Mouse (Mus musculus): Measurements from ENCODE around the gene Proser2. TPM values are rescaled to one million over a fixed set of nuclear protein-coding genes. Genes with fewer than 3 reads are reported as not detected.
"Not testable (repeated sequence)": the region's sequence is repeated elsewhere in the genome, so short reads cannot be mapped to it uniquely, and the experiment has no call there.

The Proser2 gene
- total RNA-seq, 2 experiments from 2014 or later, result not detected

DNA sequence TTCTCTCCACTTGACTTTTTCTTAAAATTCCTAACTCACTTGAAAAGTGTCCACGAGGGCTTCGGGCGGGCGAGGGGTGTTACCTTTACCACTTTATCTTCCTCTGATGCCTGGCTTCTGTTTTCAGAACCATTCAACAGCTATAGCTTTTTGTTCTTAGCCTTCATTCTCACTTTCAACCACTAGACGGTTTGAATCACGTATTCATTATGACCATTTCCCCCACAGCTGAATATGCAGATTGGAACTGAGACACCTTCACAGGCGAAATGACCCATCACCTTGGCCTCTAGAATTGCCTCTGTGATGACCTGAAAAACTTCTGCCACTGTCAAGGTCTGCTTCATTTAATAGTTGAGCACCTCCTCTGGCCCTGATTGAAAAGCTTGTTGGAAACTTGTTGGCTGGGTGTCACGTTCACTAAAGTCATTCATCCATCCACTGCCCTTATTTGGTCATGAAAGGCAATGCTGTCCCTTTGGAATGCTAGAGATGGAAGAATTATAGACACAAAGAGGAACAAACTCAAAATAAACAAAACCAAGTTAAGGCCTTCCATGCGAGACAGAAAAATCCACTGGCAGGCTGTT lies 10.7 kb upstream of the Proser2 start:
- ATAC-seq (replicated peaks; ENCODE audit: poor library complexity, severe bottlenecking), result no peak

- ATAC-seq (replicated peaks; ENCODE audit: poor library complexity, severe bottlenecking), result no peak
Observed at GRCm38 (mm10) chr2:6133871-6134270, 3.9 kb upstream of the Proser2 start.

DNA sequence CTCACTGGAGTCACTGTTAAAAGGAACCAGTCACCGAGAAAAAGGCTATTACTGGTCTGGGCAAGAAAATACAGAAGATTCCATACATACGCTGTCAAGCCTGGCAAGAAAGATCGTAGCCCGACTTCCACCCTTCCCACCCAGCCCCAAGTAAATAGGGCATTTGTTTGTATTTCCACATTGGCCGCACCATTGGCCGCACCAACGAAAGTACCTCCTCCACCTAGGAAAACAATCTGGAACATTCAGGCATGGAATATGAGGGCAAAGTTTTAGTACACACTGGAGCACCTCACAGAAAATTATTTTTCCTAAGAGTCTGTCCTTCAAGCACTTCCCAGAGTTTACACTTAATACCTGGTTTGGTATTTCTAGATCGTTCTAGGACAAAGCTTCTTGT lies 1.1 kb downstream of the Proser2 start:
- ATAC-seq (replicated peaks; ENCODE audit: poor library complexity, severe bottlenecking), result no peak

GRCm38 (mm10) chr2:6128136-6128805 lies 1.7 kb downstream of the Proser2 start:
- ATAC-seq (replicated peaks; ENCODE audit: poor library complexity, severe bottlenecking), result no peak

DNA sequence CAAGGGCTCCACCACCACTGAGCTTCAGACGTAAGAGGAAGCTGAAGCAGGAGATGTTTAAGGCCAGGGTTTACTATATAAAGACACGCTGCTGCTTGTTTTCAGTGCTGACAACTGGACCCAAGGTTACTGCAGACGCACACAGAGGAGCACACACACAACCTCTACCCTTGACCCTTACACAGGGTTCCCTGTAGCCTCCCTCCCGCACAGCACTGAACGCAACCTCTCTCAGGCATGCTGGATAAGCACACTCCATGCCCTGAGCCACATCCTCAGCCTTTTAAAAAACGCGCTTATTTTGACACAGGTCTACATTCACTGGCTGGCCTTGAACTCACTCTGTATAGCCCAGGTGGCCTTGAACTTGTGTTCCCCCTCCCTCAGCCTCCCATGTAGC lies 7.0 kb downstream of the Proser2 start:
- ATAC-seq (replicated peaks; ENCODE audit: poor library complexity, severe bottlenecking), result no peak

- ATAC-seq (replicated peaks; ENCODE audit: poor library complexity, severe bottlenecking), result no peak
Observed at GRCm38 (mm10) chr2:6121091-6121490, 8.9 kb downstream of the Proser2 start.

DNA sequence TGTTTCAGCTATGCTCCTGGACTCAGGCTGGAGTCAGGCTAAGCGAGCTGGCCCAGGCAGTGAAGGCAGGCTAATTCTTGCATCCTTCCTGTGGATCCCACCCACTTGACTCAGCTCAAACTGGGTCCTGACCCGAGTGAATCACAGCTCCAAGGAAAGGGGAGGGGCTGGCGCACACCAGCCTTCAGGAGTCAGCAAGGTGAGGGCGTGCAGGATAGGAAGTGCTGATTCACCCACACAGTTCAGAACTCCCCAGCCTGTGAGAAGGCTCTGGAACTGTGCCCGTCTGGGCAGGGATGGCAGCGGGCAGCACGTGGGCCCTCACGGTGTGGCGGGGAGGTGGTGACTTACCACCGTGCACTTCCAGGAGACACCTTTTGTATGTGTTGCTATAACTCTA lies 11.8 kb downstream of the Proser2 start:
- peak; percentile 48 for ATAC-seq (replicated peaks; ENCODE audit: poor library complexity, severe bottlenecking)

DNA sequence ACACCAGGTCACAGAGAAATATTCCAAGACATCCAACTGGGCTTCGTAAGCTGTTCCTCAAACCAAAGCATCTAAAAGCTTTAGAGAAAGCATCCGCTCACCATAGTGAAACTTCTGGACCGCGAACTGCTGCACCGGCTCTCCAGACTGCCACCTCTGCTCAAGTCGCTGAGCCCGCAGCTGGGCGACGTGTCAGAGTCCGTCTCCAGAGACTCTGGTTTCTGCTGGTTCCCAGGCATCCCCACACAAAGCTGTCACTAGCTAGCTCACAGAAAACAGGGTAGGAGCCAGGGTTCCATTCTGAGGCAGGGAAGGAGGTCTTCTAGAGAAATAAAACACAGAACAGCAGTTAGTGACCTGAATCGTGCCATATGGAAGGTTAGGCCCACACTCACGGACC lies 16.2 kb downstream of the Proser2 start:
- ATAC-seq (replicated peaks; ENCODE audit: poor library complexity, severe bottlenecking), result no peak

- ATAC-seq (replicated peaks; ENCODE audit: poor library complexity, severe bottlenecking), result no peak
Observed at GRCm38 (mm10) chr2:6112619-6113018, 17.4 kb downstream of the Proser2 start.

DNA sequence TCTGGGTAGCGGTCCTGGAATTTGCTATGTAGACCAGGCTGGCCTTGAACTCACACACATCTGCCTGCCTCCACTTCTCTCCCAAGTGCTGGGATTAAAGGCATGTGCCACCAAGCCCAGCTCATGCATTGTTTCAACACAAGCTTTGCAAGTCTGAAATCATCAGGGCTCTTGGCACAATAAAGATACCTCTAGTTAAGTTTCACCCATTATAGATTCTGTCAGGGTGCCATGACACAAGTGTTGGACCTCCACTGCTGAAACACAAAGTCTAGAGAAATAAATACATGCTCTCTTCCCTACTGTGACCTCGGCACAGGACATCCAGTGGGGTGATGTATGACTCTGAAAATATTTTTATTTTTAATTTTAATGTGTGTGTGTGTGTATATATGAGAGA lies 24.6 kb downstream of the Proser2 start:
- ATAC-seq (replicated peaks; ENCODE audit: poor library complexity, severe bottlenecking), result no peak

GRCm38 (mm10) chr2:6100755-6101154 lies 29.3 kb downstream of the Proser2 start:
- no peak for ATAC-seq (replicated peaks; ENCODE audit: poor library complexity, severe bottlenecking)

DNA sequence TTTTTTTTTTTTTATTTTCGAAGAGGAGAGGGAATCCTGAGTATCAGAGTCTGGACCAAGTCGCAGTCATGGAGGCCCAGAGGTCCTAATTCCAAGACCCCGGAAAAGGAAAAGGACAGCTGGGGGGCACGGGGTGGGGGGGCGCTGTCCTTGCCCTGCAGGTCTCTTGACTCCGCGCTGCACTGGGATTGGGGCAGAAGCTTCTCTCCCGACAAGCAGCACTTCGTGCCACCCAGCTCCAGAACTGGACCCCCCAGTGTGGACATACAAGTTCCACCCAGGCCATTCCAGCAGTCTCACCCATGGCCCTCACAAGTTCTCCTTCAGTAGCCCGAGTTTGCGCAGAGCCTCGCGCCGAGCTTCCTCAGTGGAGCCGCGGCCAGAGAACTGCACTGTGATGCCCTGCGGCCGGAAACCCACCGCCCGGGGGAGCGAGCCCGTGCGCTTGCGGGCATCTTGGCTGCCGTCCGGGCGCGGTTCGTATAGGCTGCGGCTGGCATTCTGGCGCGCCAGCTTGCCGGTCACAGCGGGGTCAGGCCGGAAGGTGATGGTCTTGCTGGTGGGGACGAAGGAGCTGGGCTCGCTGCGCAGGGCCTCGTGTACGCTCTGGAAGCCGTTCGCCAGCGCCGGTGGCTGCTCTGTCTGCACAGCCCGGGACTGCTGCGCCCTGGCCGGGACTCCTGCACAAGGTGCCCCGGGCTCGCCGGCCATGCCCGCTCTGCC lies 29.8 kb downstream of the Proser2 start:
- ATAC-seq (replicated peaks; ENCODE audit: poor library complexity, severe bottlenecking), result peak; percentile 85

- no peak for ATAC-seq (replicated peaks; ENCODE audit: poor library complexity, severe bottlenecking)
Observed at GRCm38 (mm10) chr2:6099443-6099842, 30.6 kb downstream of the Proser2 start.

- ATAC-seq (replicated peaks; ENCODE audit: poor library complexity, severe bottlenecking), result no peak
Observed at GRCm38 (mm10) chr2:6098924-6099323, 31.1 kb downstream of the Proser2 start.

GRCm38 (mm10) chr2:6097113-6097716 lies 32.8 kb downstream of the Proser2 start:
- no peak for ATAC-seq (replicated peaks; ENCODE audit: poor library complexity, severe bottlenecking)

DNA sequence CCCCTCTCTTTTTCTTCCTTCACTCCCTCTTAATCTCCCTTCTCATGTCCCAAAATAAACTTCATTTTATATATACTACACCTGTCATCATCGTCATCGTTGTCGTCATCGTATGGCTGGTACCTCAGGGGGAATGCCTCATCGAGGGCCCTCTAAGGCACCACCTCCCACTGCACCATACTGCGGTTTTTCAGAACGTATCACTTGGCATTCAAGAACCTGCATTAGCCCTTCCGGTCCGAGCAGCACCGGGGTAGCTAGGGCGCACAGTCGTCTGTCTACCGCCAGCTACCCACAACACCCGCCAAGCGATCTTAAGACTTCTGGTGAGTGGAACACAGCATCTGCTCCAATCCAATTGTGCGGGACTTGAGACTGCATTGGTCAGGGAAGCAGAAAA lies 40.1 kb downstream of the Proser2 start:
- ATAC-seq (replicated peaks; ENCODE audit: poor library complexity, severe bottlenecking), result not testable (repeated sequence)

DNA sequence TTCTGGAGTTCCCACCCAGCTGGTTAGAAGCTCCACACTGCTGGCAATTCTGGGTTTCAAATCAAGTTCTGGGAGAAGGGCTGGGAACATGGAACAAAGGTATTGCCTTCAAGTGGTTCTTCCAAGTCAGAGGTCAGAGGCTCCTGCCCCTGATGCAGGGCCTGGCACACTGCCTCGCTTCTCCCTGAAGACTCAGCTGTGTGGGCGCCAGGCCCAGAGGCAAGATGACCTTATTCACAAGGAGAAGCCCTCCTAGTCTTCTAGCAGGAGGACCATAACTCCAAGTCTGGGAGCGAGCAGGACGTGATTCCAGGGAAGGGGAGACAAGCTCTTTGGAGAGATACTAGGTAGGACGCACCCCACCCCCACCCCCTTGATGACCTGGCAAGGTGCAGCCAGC lies 42.9 kb downstream of the Proser2 start:
- no peak for ATAC-seq (replicated peaks; ENCODE audit: poor library complexity, severe bottlenecking)

- peak; percentile 98 for ATAC-seq (replicated peaks; ENCODE audit: poor library complexity, severe bottlenecking)
Observed at GRCm38 (mm10) chr2:6085622-6086530, 44.1 kb downstream of the Proser2 start.

DNA sequence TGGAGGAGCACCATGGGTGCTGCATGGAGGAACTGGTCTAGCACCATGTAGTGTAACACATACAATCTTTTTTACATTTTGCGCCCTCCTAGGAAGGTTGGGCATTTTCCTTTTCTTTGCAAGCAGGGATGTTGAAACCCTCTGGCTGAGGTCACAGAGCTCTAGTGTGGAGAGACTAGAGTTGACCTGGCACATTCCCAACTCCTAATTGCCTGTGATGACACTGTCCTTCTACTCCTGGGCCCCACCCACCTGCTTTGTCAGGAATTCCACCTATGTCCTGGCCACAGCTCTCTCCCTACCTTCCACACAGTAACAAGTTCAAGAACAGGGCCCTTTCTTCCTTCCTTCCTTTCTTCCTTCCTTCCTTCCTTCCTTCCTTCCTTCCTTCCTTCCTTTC lies 46.3 kb downstream of the Proser2 start:
- no peak for ATAC-seq (replicated peaks; ENCODE audit: poor library complexity, severe bottlenecking)

GRCm38 (mm10) chr2:6082615-6083014 lies 47.4 kb downstream of the Proser2 start:
- no peak for ATAC-seq (replicated peaks; ENCODE audit: poor library complexity, severe bottlenecking)
